Mouse (Mus musculus): Measurements from ENCODE around the gene Olfr519. TPM values are rescaled to one million over a fixed set of nuclear protein-coding genes. Genes with fewer than 3 reads are reported as not detected.
A peak's percentile ranks its signal among the peaks of the same experiment; 100 is the strongest.

Olfr519 gene
- total RNA-seq (2021) = not detected

GRCm38 (mm10) chr7:108894320-108894719 lies at the start of gene Olfr519:
Gene Olfr519 (minus strand): TSS chr7:108894420.
- no peak for DNase-seq
- intact Hi-C loops (cut with DNase I) = loop anchor here (10.0 kb wide), 1 partner anchor 50 kb away; no protein-coding TSS in a partner anchor

DNA sequence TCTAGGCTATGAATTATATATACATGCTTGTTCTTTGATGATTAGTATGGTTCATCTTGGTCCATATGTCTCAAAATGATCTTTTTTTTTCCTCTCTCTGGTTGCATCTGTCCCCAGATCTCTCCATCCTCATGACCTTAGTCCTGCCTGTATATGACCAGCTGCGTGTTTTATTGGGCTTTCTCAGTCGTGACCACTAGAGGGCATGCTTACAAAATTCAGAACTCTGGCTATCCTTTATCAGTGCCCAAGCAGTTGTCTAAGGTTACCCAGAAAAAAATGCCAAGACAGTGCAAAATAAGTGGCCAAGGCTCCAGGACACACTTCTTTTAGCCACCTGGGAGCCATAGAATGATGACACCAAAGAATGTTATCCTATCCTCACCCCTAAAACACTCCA lies 49.8 kb upstream of the Olfr519 start:
- intact Hi-C loops (cut with DNase I) = loop anchor here (5.0 kb wide), 1 partner anchor 83 kb away; no protein-coding TSS in a partner anchor
- DNase-seq = peak; percentile 51

- intact Hi-C loops (cut with DNase I) = loop anchor here (5.0 kb wide), 1 partner anchor 86 kb away; no protein-coding TSS in a partner anchor
Measured at GRCm38 (mm10) chr7:108941466-108941865, 47.2 kb upstream of the Olfr519 start.

GRCm38 (mm10) chr7:108936591-108936990 lies 42.4 kb upstream of the Olfr519 start:
- intact Hi-C loops (cut with DNase I) = loop anchor here (10.0 kb wide), 1 partner anchor 1072 kb away; no protein-coding TSS in a partner anchor
- DNase-seq = no peak

More at GRCm38 (mm10) chr7:108941466-108941865, 47.2 kb upstream of the Olfr519 start:
- no peak for DNase-seq

DNA sequence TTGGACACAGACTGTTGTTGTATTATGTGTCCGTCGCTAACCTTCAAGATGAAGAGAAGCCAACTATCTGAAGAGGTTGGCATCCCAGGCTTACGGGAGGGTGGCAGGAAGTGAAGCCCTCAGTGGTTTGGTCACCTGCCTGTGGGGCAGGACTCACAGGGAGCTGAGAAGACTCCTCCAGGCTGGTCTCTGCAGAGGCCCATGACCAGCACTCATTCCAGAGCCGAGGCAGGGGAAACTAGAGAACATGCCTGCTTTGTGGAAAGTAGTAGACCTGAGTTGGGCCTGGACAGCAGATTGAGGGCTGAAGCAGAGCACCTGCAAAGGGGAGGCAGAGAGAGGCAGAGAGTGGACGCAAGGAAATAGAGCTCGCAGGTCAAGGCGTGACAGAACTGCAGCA lies 41.2 kb upstream of the Olfr519 start:
- intact Hi-C loops (cut with DNase I) = loop anchor here (10.0 kb wide), 1 partner anchor 1071 kb away; no protein-coding TSS in a partner anchor
- no peak for DNase-seq

GRCm38 (mm10) chr7:108934836-108935235 lies 40.6 kb upstream of the Olfr519 start:
- no peak for DNase-seq
- intact Hi-C loops (cut with DNase I) = loop anchor here (10.0 kb wide), 1 partner anchor 1070 kb away; no protein-coding TSS in a partner anchor

DNA sequence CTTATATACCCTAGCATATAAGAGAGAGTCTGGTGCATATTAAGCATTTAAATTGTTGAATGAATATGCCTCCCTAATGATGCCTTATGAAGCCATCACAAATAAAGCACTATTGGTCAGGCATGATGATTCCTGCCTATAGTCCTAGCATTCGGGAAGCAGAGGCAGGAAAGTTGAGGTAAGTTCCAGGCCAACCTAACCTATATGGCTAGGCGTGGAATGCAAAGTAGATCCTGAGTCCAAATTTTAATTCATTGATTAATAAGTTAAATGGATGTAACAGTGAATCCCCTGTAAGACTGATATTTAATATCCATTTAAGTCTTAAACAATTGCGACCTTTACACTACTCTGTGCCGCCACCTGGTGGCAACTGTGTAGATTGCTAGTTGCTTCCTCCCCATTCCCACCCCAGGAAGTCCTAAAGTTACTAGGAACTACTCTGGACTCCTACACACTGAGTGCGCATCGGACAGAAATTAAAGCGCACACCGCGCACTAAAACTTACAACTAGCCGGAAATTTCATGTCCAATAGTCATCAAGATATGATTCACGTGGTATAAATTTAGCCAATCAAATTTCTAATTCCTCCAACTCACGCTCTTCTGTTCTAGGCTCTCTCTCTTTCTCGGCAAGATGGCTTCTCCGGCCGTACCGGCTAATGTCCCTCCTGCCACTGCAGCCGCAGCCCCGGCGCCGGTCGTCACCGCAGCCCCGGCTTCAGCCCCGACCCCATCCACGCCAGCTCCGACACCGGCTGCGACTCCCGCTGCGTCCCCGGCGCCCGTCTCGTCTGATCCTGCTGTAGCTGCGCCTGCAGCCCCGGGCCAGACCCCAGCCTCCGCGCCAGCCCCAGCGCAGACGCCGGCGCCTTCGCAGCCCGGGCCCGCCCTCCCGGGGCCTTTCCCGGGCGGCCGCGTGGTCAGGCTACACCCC lies 39.8 kb upstream of the Olfr519 start, which contains the start of gene Eif3f:
TSS of gene Eif3f (plus strand) at position 624 of the 938 bp plus-strand sequence.
- DNase-seq = peak; percentile 93
- intact Hi-C loops (cut with DNase I) = loop anchor here (10.0 kb wide), 1 partner anchor 1069 kb away; no protein-coding TSS in a partner anchor

DNA sequence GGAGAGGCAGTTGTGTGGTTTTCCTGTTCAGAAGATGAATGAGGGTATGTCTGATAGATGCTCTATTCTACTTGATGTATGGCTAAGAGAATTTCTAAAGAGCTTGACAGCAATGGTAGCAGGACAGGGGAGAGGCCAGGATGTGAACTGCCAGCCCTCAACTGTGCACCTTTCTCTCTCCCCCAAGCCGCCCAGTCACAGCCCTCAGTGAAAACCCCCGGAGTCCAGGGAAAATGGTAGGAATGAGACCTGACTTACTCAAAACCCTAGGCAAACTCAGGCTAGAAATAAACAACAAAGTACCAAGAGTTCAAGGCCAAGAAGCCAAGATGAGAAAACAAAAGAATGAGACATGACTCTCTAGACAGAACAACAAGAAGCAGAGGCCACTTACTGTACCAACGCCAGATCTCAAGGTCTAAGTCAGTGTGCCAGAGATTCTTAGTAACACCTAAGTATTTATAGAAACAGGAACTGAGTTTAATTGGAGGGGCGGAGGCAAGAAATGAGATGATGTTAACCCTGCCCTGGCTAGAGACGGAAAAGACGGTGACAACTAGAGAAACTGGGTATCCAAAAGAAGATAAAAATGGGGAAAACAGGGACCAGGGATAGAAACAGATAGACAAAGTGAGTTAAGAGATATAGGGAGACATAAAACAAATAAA lies 35.6 kb upstream of the Olfr519 start, which contains the start of gene Nlrp10:
TSS of gene Nlrp10 (minus strand) at position 453 of the 668 bp plus-strand sequence.
- no peak for DNase-seq
- intact Hi-C loops (cut with DNase I) = loop anchor here (10.0 kb wide), 1 partner anchor 1065 kb away; no protein-coding TSS in a partner anchor

GRCm38 (mm10) chr7:108928280-108929188 lies 34.3 kb upstream of the Olfr519 start:
- DNase-seq = no peak
- intact Hi-C loops (cut with DNase I) = no loop called here

- intact Hi-C loops (cut with DNase I) = no loop called here
- no peak for DNase-seq
Measured at GRCm38 (mm10) chr7:108927043-108927442, 32.8 kb upstream of the Olfr519 start.

- DNase-seq = no peak
- intact Hi-C loops (cut with DNase I) = no loop called here
Measured at GRCm38 (mm10) chr7:108903969-108904368, 9.7 kb upstream of the Olfr519 start.

DNA sequence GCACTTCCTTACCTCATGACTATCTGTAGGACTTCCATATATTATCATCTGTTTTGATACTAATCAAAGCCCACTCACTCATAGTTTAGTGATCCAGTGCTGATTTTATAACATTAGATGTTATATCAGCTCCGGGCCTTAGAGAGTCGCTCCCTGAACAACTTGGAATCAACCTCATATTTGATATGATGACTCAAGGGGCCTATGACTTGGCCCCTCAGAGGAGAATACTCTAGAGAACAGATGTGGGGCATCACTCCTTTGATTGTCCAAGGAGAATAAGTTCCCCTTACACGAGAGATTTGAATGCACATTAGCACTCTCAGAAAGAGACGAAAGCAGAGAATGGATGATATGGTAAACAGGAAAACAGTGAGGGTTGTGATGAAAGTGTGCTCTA lies 9.3 kb downstream of the Olfr519 start, which contains the start of gene Olfr518:
TSS of gene Olfr518 (minus strand) at position 101 of the 400 bp plus-strand sequence.
- intact Hi-C loops (cut with DNase I) = no loop called here
- no peak for DNase-seq

DNA sequence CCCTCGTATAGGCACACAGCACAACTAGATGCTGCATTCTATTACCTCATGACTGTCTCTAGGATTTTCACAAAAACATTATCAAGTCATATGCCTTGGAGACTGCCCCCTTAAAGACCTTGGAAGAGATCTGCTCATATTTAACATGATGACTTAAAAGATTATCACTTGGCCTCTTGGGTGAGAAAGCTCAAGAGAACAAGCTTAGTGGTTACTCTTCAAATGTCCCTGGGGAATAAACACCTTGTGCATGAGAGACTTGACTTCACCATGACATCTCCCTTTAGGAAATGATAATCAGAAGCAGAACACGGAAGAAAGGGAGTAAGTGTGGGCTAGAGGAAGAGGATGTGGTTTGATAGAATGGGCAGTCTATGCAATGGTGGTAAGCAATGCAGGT lies 21.9 kb downstream of the Olfr519 start, which contains the start of gene Olfr517:
TSS of gene Olfr517 (minus strand) at position 101 of the 400 bp plus-strand sequence.
- no peak for DNase-seq
- intact Hi-C loops (cut with DNase I) = no loop called here

GRCm38 (mm10) chr7:108850429-108850828 lies 43.8 kb downstream of the Olfr519 start, which contains the start of gene Olfr516:
Gene Olfr516 (minus strand): TSS chr7:108850529.
- DNase-seq = no peak
- intact Hi-C loops (cut with DNase I) = no loop called here

Other genes with a start within 250 kb of the Olfr519 start
- gene Olfr509, start 242.5 kb downstream of the Olfr519 start, total RNA-seq (2021) = not detected
- gene Olfr510, start 228.0 kb downstream of the Olfr519 start, total RNA-seq (2021) = not detected
- gene Olfr512, start 181.1 kb downstream of the Olfr519 start, total RNA-seq (2021) = not detected
- not detected for gene Olfr513, start 143.4 kb downstream of the Olfr519 start, total RNA-seq (2021)
- gene Olfr514, start 68.4 kb downstream of the Olfr519 start, total RNA-seq (2021) = not detected
- gene Olfr516, start 43.9 kb downstream of the Olfr519 start, total RNA-seq (2021) = not detected
- gene Olfr517, start 22.0 kb downstream of the Olfr519 start, total RNA-seq (2021) = not detected
- not detected for gene Olfr518, start 9.4 kb downstream of the Olfr519 start, total RNA-seq (2021)
- under 1 TPM; 0.14 to 0.18 TPM for gene Nlrp10, start 35.8 kb upstream of the Olfr519 start, total RNA-seq (2021)
- gene Eif3f, start 40.0 kb upstream of the Olfr519 start, total RNA-seq (2021) = 100 to 1,000 TPM; 160 to 173 TPM
- gene Tub, start 55.9 kb upstream of the Olfr519 start, total RNA-seq (2021) = 100 to 1,000 TPM; 186 to 189 TPM
- 10 to 100 TPM; 37.8 to 39.4 TPM for gene Ric3, start 188.9 kb upstream of the Olfr519 start, total RNA-seq (2021)